Mouse (Mus musculus): Measurements from ENCODE around the gene Scn3a.

GRCm38 (mm10) chr2:65413746-65414145 is 153.7 kb downstream of the Scn3a start:
- TF ChIP-seq CTCF (IDR thresholded peaks at IDR 0.05; ENCODE audit: insufficient read depth, low read length): peak; percentile 27; the same call in 1 of the 2 replicates
- no peak for TF ChIP-seq POLR2A (IDR thresholded peaks at IDR 0.05; ENCODE audit: borderline replicate concordance, extremely low read depth, low read depth, low read length)

Data from lung, adult 2 months (tissue).